Mouse (Mus musculus) hindbrain, postnatal 0 days (tissue): ENCODE results near the gene Sympk. TPM values are rescaled to one million over a fixed set of nuclear protein-coding genes. Genes with fewer than 3 reads are reported as not detected.

Experiments used
- ATAC-seq: fragments of 200-750 bp; cut with Nextera tagmentation; 2 replicates; pipeline ENCODE4 v1.8.0; 2017; ENCODE audit warnings: mild to moderate bottlenecking, moderate TSS enrichment, moderate library complexity
- DNase-seq: peaks from one replicate; pipeline ENCODE4 v3.0.0-alpha.2; 2015; ENCODE audit warnings: low spot score
- H3K27ac ChIP-seq: fragments of 300-500 bp; sonication (generic); 2 replicates; pipeline ENCODE4 v1.5.1; 2014; ENCODE audit warnings: mild to moderate bottlenecking
- H3K27me3 ChIP-seq: fragments of 300-500 bp; sonication (generic); 2 replicates; pipeline ENCODE4 v1.6.1; 2014; ENCODE audit warnings: low read length, mixed read lengths; ENCODE audit not compliant: insufficient read depth
- H3K36me3 ChIP-seq: fragments of 300-500 bp; sonication (generic); 2 replicates; pipeline ENCODE4 v1.6.1; 2014; ENCODE audit warnings: low read length, mixed read lengths; ENCODE audit not compliant: insufficient read depth
- H3K4me1 ChIP-seq: fragments of 300-500 bp; sonication (generic); 2 replicates; pipeline ENCODE4 v1.6.1; 2014; ENCODE audit warnings: antibody characterized with exemption, low read length, mixed read lengths; ENCODE audit not compliant: insufficient read depth
- H3K4me2 ChIP-seq: fragments of 300-500 bp; sonication (generic); 2 replicates; pipeline ENCODE4 v1.6.1; 2014; ENCODE audit warnings: low read depth, mild to moderate bottlenecking, low read length, moderate library complexity, mixed read lengths
- H3K4me3 ChIP-seq: fragments of 300-500 bp; sonication (generic); 2 replicates; pipeline ENCODE4 v1.5.1; 2014; ENCODE audit warnings: low read length
- H3K9ac ChIP-seq: fragments of 300-500 bp; sonication (generic); replicated peaks from 2 replicates; pipeline ENCODE4 v1.6.1; 2014; ENCODE audit warnings: mild to moderate bottlenecking, low read length, moderate library complexity, mixed read lengths
- H3K9me3 ChIP-seq: fragments of 300-500 bp; sonication (generic); 2 replicates; pipeline ENCODE4 v1.6.1; 2016; ENCODE audit warnings: low read length, mixed read lengths
- CTCF ChIP-seq: IDR thresholded peaks from 2 replicates; pipeline ENCODE4 v1.5.1; 2016; ENCODE audit warnings: antibody characterized with exemption, control low read depth, low read depth
- whole genome bisulfite sequencing: fragments of 180-500 bp; shearing (Covaris S2); extraction: QIAGEN DNeasy Blood & Tissue Kit; methylation state at CpG from one replicate; pipeline ENCODE4 v1.1.7; 2014; 5-methylcytosine and 5-hydroxymethylcytosine counted together
- polyA plus RNA-seq: library from polyadenylated mRNA; unstranded; fragments of >200 nt; fragmentation: Nextera tagmentation; extraction: Ambion mirVana; gene quantifications from 2 replicates; pipeline ENCODE4 v1.2.1, GENCODE M21; 2015
- total RNA-seq: library from RNA; depleted of rRNA; stranded (reverse); fragments of >200 nt; gene quantifications from 2 replicates; pipeline ENCODE4 v1.2.3, GENCODE M21; 2014

Gene Sympk
- total and polyA plus RNA-seq, 2 experiments from 2014 or later = 19.2 to 85.4 TPM

DNA sequence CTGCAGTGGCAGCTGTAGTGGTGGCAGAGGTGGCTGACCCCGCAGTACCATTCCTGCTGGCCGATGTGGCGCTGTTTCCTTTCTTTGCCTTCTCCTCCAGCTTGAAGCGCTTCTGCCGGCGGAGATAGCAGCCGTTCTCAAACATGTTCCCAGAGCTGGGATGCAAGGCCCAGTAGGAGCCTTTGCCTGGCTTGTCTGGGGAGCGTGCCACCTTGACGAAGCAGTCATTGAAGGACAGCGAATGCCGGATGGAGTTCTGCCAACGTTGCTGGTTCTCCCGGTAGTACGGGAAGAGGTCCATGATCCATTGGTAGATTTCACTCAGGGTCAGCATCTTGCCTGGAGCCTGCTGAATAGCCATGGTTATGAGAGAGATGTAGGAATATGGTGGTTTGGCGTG is 9.7 kb upstream of the Sympk start:
- no peak overlapping the region for H3K4me2 ChIP-seq
- no peaks in the 10 kb centered on the region for H3K36me3 ChIP-seq
- no peak for DNase-seq
- H3K27me3 ChIP-seq = no peaks in the 10 kb centered on the region
- 60% methylated on average over 15 of the region's 15 CpGs for WGBS
- H3K27ac ChIP-seq = no peak overlapping the region
- no peaks in the 10 kb centered on the region for H3K4me1 ChIP-seq
- TF ChIP-seq CTCF = peak; percentile 21
- H3K9ac ChIP-seq = no peak overlapping the region
- no peak for ATAC-seq
- H3K4me3 ChIP-seq = no peak overlapping the region
- H3K9me3 ChIP-seq = no peaks in the 10 kb centered on the region

- Histone ChIP-seq H3K4me3 (no peak overlapping the region), H3K27ac (no peak overlapping the region), H3K36me3 (no peaks in the 10 kb centered on the region), H3K9ac (no peak overlapping the region), H3K4me2 (no peak overlapping the region), H3K27me3 (peaks cover 3% of the 10 kb centered on the region; the same call in 1 of the 2 replicates), H3K9me3 (no peaks in the 10 kb centered on the region), H3K4me1 (no peaks in the 10 kb centered on the region)
- DNase-seq = no peak
- ATAC-seq = no peak
- 92% methylated on average over 4 of the region's 4 CpGs for WGBS
- no peak for TF ChIP-seq CTCF
Observed at GRCm38 (mm10) chr7:19016042-19016441, 8.1 kb upstream of the Sympk start.

DNA sequence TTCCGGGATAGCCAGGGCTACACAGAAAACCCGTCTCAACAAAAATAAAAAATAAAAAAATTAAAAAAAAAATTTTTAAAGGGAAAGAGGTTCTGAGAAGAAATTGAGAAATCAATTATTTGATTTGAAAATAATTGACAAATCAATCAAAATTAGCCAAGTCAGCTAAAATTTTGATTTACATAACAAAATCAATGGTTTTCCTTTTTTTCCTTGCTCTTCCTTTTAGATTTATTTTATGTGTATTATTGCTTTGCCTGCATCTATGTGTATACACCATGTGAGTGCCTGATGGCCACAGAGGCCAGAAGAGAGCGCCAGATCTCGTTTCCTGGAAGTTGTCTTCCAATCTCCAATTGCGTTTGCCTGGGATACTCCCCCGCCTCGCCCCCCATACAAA is 6.3 kb upstream of the Sympk start:
- Histone ChIP-seq H3K27ac (no peak overlapping the region), H3K4me1 (no peaks in the 10 kb centered on the region)
- 92% methylated on average over 7 of the region's 7 CpGs for WGBS

GRCm38 (mm10) chr7:19021048-19021447 is 3.1 kb upstream of the Sympk start:
- no peak overlapping the region for H3K4me2 ChIP-seq
- 26% methylated on average over 8 of the region's 8 CpGs for WGBS
- H3K4me3 ChIP-seq = no peak overlapping the region
- DNase-seq (no peak), ATAC-seq (no peak)
- H3K4me1 ChIP-seq = peaks cover 4% of the 10 kb centered on the region
- no peak overlapping the region for H3K27ac ChIP-seq
- H3K36me3 ChIP-seq = no peaks in the 10 kb centered on the region
- peaks cover 29% of the 10 kb centered on the region for H3K27me3 ChIP-seq
- H3K9ac ChIP-seq = no peak overlapping the region
- TF ChIP-seq CTCF = no peak
- H3K9me3 ChIP-seq = no peaks in the 10 kb centered on the region

More for the DNA sequence above, 6.3 kb upstream of the Sympk start:
- Histone ChIP-seq H3K4me2 (no peak overlapping the region), H3K27me3 (peaks cover 20% of the 10 kb centered on the region), H3K4me3 (no peak overlapping the region), H3K9me3 (no peaks in the 10 kb centered on the region), H3K9ac (no peak overlapping the region), H3K36me3 (no peaks in the 10 kb centered on the region)
- no peak for TF ChIP-seq CTCF
- ATAC-seq (no peak), DNase-seq (no peak)

DNA sequence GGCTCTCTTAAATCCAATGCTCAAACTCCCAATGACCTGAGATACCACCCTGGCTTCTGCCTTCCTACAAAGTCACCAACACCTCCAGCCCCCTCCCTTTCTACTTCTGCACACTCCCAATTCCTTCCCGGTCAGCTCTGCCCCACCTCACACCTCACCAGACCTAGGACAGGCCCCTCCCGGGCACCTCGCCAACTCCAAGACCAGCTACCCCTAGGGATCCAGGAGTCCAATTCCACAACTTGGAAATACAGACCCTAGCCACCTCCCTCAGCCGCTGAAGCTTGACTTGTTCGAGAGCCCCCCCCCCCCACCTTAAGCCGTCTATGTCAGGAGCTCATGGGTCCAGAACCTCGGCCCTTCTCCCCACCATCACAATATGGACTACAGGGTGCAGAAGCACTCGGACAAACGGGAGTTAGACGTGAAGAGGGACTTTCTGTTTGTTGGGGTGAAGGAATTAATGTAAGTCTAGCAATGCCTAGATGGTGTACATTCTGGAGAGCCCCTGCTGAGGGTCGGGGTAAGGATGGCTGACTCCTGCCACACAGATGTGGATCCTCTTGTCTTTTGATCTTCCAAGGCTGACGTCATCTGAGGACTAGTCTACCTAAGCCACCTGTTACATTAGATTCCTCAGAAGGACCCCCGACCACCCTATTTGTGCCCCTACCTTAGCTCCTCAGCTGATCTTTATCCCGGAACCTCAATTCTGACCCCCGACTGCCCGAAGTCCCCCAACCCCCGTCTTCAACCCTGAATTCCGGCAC is 1.8 kb upstream of the Sympk start:
- Histone ChIP-seq H3K36me3 (no peaks in the 10 kb centered on the region), H3K4me3 (no peak overlapping the region), H3K4me1 (peaks cover 4% of the 10 kb centered on the region), H3K9me3 (no peaks in the 10 kb centered on the region), H3K4me2 (no peak overlapping the region), H3K9ac (no peak overlapping the region), H3K27me3 (peaks cover 29% of the 10 kb centered on the region), H3K27ac (no peak overlapping the region)
- no peak for ATAC-seq
- WGBS = 64% methylated on average over 18 of the region's 18 CpGs
- no peak for DNase-seq
- TF ChIP-seq CTCF = no peak

GRCm38 (mm10) chr7:19023357-19023814 is 791 bp upstream of the Sympk start, which contains the start of gene Foxa3:
Foxa3 (minus strand) TSS chr7:19023538.
- H3K27me3 ChIP-seq = peaks cover 29% of the 10 kb centered on the region
- no peak for TF ChIP-seq CTCF
- peak within 1 kb of the TSS; percentile 65; the same call in 1 of the 2 replicates for H3K27ac ChIP-seq
- ATAC-seq (peak; percentile 3; the same call in 1 of the 2 replicates), DNase-seq (no peak)
- H3K4me3 ChIP-seq = peak within 1 kb of the TSS; percentile 76
- no peaks in the 10 kb centered on the region for H3K36me3 ChIP-seq
- H3K4me1 ChIP-seq = peaks cover 4% of the 10 kb centered on the region
- peak within 1 kb of the TSS; percentile 76 for H3K9ac ChIP-seq
- H3K9me3 ChIP-seq = no peaks in the 10 kb centered on the region
- peak within 1 kb of the TSS; percentile 80 for H3K4me2 ChIP-seq
- 4% methylated on average over 25 of the region's 30 CpGs for WGBS
